Mouse (Mus musculus): ENCODE measurements around the gene Flvcr1. TPM values are rescaled to one million over a fixed set of nuclear protein-coding genes. Genes with fewer than 3 reads are reported as not detected.
"Not testable (repeated sequence)": the region's sequence is repeated elsewhere in the genome, so short reads cannot be mapped to it uniquely, and the experiment has no call there.

Flvcr1 gene
- polyA plus RNA-seq, 1 experiment = 17.0 TPM

DNA sequence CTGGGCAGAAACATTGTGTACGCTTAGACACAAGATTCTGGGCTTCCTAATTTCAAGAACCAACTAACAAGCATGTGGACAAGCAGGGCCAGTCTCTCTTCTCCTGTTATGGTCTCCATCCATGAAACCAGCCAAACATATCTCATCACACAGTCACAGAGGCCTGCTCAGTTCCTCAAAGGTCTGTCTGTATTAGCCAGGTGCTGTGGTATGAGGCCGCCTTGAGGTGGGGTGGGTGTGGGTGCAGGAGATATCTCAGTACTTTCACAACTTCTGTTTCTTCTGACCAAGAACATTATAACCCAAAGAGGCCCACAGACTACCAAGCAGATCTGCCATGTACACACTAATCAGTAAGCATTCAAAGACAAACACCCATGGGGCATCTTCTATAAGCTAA is 19.3 kb upstream of the Flvcr1 start:
- TF ChIP-seq POLR2A (IDR thresholded peaks at IDR 0.05; ENCODE audit: extremely low read depth, insufficient read depth, low read length) (no peak), CTCF (IDR thresholded peaks at IDR 0.05; ENCODE audit: extremely low read depth, insufficient read depth, low read length) (no peak)
- Histone ChIP-seq H3K4me3 (ENCODE audit: insufficient read depth, low read length) (no peak overlapping the region), H3K4me1 (ENCODE audit: control insufficient read depth, insufficient read depth, low read length) (no peaks in the 10 kb centered on the region), H3K27ac (ENCODE audit: insufficient read depth, low read length) (no peak overlapping the region)

DNA sequence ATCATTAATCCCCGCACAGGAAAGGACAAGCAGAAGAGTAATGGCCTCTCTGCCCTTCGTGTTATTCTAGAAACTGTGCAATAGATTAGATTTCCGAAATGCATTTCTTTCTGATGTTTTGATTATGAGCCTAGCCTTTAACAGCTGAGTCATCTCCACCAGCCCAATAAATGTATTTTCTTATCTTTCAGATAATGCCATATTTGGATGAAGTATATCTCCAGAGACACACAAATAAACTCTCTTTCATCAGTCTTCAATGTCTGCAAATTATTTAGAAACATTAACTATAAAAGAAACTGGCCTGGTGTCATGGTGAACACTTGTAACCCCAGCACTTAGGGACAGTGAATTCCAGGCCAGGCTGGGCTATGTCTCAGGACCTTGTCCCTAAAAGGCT is 16.7 kb upstream of the Flvcr1 start:
- H3K4me1 ChIP-seq (ENCODE audit: control insufficient read depth, insufficient read depth, low read length) = no peaks in the 10 kb centered on the region
- no peak overlapping the region for H3K27ac ChIP-seq (ENCODE audit: insufficient read depth, low read length)
- no peak overlapping the region for H3K4me3 ChIP-seq (ENCODE audit: insufficient read depth, low read length)
- no peak for TF ChIP-seq POLR2A (IDR thresholded peaks at IDR 0.05; ENCODE audit: extremely low read depth, insufficient read depth, low read length)
- no peak for TF ChIP-seq CTCF (IDR thresholded peaks at IDR 0.05; ENCODE audit: extremely low read depth, insufficient read depth, low read length)

DNA sequence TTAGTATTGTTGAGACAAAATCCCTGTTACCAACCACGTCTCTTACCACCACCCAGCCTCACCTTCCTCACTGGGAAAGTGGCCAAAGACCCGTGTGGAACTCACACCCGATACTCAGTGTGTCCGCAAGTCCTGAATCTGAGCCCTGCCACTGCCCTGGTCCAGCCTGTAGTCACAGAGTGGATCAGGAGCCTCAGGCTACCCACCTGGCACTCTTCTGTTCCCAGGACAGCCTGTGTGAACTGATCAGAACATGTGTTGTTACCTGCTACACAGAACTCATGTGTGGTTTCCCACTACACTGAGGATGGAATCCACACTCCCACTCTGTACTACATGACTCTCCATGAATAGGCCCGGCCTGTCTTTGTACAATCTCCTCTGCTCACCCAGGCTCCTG is 16.1 kb upstream of the Flvcr1 start:
- H3K27ac ChIP-seq (ENCODE audit: insufficient read depth, low read length) = no peak overlapping the region
- H3K4me3 ChIP-seq (ENCODE audit: insufficient read depth, low read length) = no peak overlapping the region
- H3K4me1 ChIP-seq (ENCODE audit: control insufficient read depth, insufficient read depth, low read length) = no peaks in the 10 kb centered on the region
- TF ChIP-seq CTCF (IDR thresholded peaks at IDR 0.05; ENCODE audit: extremely low read depth, insufficient read depth, low read length) = no peak
- TF ChIP-seq POLR2A (IDR thresholded peaks at IDR 0.05; ENCODE audit: extremely low read depth, insufficient read depth, low read length) = no peak

DNA sequence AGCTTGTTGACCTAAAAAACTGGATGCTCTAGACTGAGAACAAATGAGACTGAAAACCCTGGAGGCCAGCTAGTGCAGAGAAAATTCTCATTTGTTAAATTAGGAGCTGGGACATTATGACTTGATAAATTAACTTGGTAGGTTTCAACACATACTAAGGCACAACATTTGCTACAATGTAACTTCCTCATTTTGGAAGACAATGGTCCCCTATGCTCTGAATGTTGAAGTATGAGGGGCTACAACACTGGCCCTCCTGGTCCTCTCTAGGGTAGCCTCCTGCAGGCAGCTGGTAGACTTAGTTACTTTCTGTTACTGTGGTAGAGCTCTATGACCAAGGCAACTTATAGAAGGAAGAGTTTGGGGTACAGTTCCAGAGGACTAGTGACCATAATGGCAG is 15.4 kb upstream of the Flvcr1 start:
- no peak overlapping the region for H3K4me3 ChIP-seq (ENCODE audit: insufficient read depth, low read length)

DNA sequence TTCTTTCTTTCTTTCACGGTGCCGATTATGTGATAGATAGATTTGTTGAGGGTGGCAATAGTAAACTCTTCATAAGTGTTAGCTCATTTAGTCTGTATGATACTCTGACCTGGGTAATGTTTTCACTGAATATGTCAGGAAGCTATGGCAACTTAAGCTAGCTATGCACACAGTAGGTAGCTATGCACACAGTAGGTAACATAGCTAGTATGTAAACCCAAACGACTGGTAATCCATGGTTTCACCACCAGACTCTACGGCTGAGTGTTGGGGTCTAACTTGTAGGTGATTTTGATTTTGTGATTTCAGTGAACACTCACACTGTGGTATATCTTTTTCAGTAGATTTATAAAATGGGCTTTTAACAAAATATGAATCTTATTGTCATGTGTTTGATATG is 12.0 kb upstream of the Flvcr1 start:
- no peak for TF ChIP-seq POLR2A (IDR thresholded peaks at IDR 0.05; ENCODE audit: extremely low read depth, insufficient read depth, low read length)
- TF ChIP-seq CTCF (IDR thresholded peaks at IDR 0.05; ENCODE audit: extremely low read depth, insufficient read depth, low read length) = no peak

More for the DNA sequence above, 15.4 kb upstream of the Flvcr1 start:
- no peaks in the 10 kb centered on the region for H3K4me1 ChIP-seq (ENCODE audit: control insufficient read depth, insufficient read depth, low read length)
- no peak overlapping the region for H3K27ac ChIP-seq (ENCODE audit: insufficient read depth, low read length)
- TF ChIP-seq POLR2A (IDR thresholded peaks at IDR 0.05; ENCODE audit: extremely low read depth, insufficient read depth, low read length) (no peak), CTCF (IDR thresholded peaks at IDR 0.05; ENCODE audit: extremely low read depth, insufficient read depth, low read length) (no peak)

DNA sequence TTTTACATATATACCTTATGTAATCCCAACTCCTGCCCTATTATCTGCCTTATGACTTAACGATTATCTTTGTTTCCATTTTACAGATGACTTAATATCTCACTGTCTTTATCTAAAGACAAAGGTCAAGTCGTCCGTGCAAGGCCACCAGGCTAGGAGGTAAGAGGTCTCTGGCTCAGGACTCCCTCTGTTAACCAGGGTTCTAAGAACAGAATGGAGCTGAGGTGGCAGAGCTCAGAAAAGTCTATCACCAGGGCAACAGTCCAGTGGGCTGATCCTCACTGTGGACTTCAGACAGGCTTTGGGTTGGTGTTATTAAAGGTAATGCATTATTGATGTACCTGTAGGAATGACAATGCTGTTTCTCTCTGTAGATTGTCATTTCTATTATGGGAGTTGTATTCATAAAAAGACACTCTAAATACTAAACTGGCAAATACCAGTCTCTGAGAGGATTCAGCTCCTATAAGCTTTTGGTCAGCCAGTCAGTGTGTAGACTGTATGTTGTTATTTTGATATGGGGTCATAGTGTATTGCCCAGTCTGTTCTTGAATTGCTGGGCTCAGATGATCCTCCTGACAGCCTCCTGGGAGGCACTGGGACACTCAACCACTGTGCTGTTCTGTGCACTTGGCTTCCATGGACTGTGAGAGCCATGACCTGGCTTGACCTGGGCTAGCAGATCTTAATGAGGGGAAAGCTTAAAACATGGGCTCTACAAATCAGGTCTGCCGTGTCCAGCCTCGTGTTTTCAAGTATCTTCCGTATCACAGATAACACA is 10.8 kb upstream of the Flvcr1 start, which contains the start of gene Spata45:
Gene Spata45 (plus strand): TSS at position 86 of the 781 bp plus-strand sequence.
- Histone ChIP-seq H3K27ac (ENCODE audit: insufficient read depth, low read length) (no peak within 1 kb of the TSS), H3K4me1 (ENCODE audit: control insufficient read depth, insufficient read depth, low read length) (peaks cover 2% of the 10 kb centered on the region; the same call in 1 of the 2 replicates), H3K4me3 (ENCODE audit: insufficient read depth, low read length) (no peak within 1 kb of the TSS)
- no peak for TF ChIP-seq CTCF (IDR thresholded peaks at IDR 0.05; ENCODE audit: extremely low read depth, insufficient read depth, low read length)
- TF ChIP-seq POLR2A (IDR thresholded peaks at IDR 0.05; ENCODE audit: extremely low read depth, insufficient read depth, low read length) = no peak

More for the DNA sequence above, 12.0 kb upstream of the Flvcr1 start:
- Histone ChIP-seq H3K27ac (ENCODE audit: insufficient read depth, low read length) (no peak overlapping the region), H3K4me3 (ENCODE audit: insufficient read depth, low read length) (no peak overlapping the region), H3K4me1 (ENCODE audit: control insufficient read depth, insufficient read depth, low read length) (peaks cover 2% of the 10 kb centered on the region; the same call in 1 of the 2 replicates)

DNA sequence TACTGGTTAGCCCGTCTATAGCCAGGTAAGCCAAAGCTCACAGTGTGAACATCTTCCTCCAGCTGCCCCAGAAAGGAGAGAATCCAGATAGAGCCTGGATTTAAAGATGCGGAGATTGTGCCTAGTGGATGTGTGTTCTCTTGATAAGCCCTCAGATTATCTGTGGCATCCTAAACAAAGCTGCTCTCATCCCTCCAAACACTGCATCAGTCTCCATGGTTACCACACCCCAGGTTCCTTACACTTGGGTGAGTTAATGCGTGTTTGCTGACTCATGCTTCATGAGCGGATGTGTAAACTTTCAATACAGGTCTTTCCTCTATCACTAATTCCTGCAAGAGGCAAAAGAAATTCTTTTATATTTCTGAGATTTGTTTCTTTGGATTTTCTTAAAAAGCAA is 9.7 kb upstream of the Flvcr1 start:
- peaks cover 2% of the 10 kb centered on the region; the same call in 1 of the 2 replicates for H3K4me1 ChIP-seq (ENCODE audit: control insufficient read depth, insufficient read depth, low read length)
- no peak overlapping the region for H3K27ac ChIP-seq (ENCODE audit: insufficient read depth, low read length)
- TF ChIP-seq POLR2A (IDR thresholded peaks at IDR 0.05; ENCODE audit: extremely low read depth, insufficient read depth, low read length) (no peak), CTCF (IDR thresholded peaks at IDR 0.05; ENCODE audit: extremely low read depth, insufficient read depth, low read length) (no peak)
- H3K4me3 ChIP-seq (ENCODE audit: insufficient read depth, low read length) = no peak overlapping the region

DNA sequence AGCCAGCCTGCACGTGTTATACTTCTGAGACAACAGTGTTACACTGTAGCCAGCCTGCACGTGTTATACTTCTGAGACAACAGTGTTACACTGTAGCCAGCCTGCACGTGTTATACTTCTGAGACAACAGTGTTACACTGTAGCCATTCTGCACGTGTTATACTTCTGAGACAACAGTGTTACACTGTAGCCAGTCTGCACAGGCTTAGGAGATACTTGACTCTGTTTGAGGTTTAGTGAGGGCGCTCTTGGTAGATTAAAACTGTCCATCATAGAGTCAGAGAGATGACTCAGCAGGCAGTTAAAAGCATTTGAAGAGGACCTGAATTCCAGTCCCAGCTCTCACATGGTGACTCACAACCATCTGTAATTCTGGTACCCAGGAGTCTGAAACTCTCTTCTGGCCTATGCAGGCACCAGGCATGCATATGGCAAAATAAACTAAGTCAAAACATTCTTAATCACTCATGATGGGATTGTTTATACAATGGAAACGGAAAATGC is 5.0 kb upstream of the Flvcr1 start:
- H3K4me3 ChIP-seq (ENCODE audit: insufficient read depth, low read length); H3K27ac ChIP-seq (ENCODE audit: insufficient read depth, low read length); H3K4me1 ChIP-seq (ENCODE audit: control insufficient read depth, insufficient read depth, low read length): not testable (repeated sequence)

DNA sequence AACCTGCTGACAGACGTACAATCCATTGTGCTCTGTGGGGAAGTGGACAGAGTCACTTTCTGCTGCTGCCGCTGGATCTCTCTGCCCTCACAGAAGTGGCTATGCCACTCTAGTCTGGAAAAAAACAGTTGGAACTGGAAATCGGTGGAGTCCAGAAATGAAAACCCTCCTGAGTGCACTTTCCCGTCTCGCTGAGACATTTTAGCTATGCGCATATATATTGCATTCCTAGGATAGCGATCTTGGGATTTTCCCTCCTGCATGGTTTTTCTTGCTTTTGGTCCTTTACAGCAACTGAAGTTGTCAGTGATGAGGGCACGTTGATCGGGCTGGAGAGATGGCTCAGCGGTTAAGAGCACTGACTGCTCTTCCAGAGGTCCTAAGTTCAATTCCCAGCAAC is 4.2 kb upstream of the Flvcr1 start:
- Histone ChIP-seq H3K4me1 (ENCODE audit: control insufficient read depth, insufficient read depth, low read length) (no peaks in the 10 kb centered on the region), H3K4me3 (ENCODE audit: insufficient read depth, low read length) (no peak overlapping the region), H3K27ac (ENCODE audit: insufficient read depth, low read length) (no peak overlapping the region)
- TF ChIP-seq CTCF (IDR thresholded peaks at IDR 0.05; ENCODE audit: extremely low read depth, insufficient read depth, low read length) = no peak
- TF ChIP-seq POLR2A (IDR thresholded peaks at IDR 0.05; ENCODE audit: extremely low read depth, insufficient read depth, low read length) = no peak
